Mouse (Mus musculus): ENCODE data around the gene Hdac4.

Gene Hdac4

GRCm38 (mm10) chr1:91935171-91935570, 260.3 kb downstream of the Hdac4 start:
- no peak for ATAC-seq (ENCODE audit: insufficient number of reproducible peaks, low FRiP score, low TSS enrichment)

- no peak for ATAC-seq (ENCODE audit: insufficient number of reproducible peaks, low FRiP score, low TSS enrichment)
These were observed 261.8 kb downstream of the Hdac4 start for GRCm38 (mm10) chr1:91933681-91934080.

- ATAC-seq (ENCODE audit: insufficient number of reproducible peaks, low FRiP score, low TSS enrichment): no peak
These were observed 263.3 kb downstream of the Hdac4 start for GRCm38 (mm10) chr1:91932221-91932620.

GRCm38 (mm10) chr1:91931786-91932185, 263.7 kb downstream of the Hdac4 start:
- ATAC-seq (ENCODE audit: insufficient number of reproducible peaks, low FRiP score, low TSS enrichment): no peak

- no peak for ATAC-seq (ENCODE audit: insufficient number of reproducible peaks, low FRiP score, low TSS enrichment)
These were observed 264.3 kb downstream of the Hdac4 start for GRCm38 (mm10) chr1:91931196-91931595.

GRCm38 (mm10) chr1:91929051-91929450, 266.4 kb downstream of the Hdac4 start:
- no peak for ATAC-seq (ENCODE audit: insufficient number of reproducible peaks, low FRiP score, low TSS enrichment)

GRCm38 (mm10) chr1:91927536-91928315, 267.8 kb downstream of the Hdac4 start:
- no peak for ATAC-seq (ENCODE audit: insufficient number of reproducible peaks, low FRiP score, low TSS enrichment)

- no peak for ATAC-seq (ENCODE audit: insufficient number of reproducible peaks, low FRiP score, low TSS enrichment)
These were observed 271.9 kb downstream of the Hdac4 start for GRCm38 (mm10) chr1:91923567-91923966.

- ATAC-seq (ENCODE audit: insufficient number of reproducible peaks, low FRiP score, low TSS enrichment): no peak
These were observed 273.0 kb downstream of the Hdac4 start for GRCm38 (mm10) chr1:91922235-91923152.

GRCm38 (mm10) chr1:91921702-91922101, 273.8 kb downstream of the Hdac4 start:
- no peak for ATAC-seq (ENCODE audit: insufficient number of reproducible peaks, low FRiP score, low TSS enrichment)

GRCm38 (mm10) chr1:91921279-91921678, 274.2 kb downstream of the Hdac4 start:
- no peak for ATAC-seq (ENCODE audit: insufficient number of reproducible peaks, low FRiP score, low TSS enrichment)

- ATAC-seq (ENCODE audit: insufficient number of reproducible peaks, low FRiP score, low TSS enrichment): no peak
These were observed 275.4 kb downstream of the Hdac4 start for GRCm38 (mm10) chr1:91920038-91920589.

GRCm38 (mm10) chr1:91918257-91918800, 277.2 kb downstream of the Hdac4 start:
- ATAC-seq (ENCODE audit: insufficient number of reproducible peaks, low FRiP score, low TSS enrichment): no peak

- ATAC-seq (ENCODE audit: insufficient number of reproducible peaks, low FRiP score, low TSS enrichment): no peak
These were observed 277.9 kb downstream of the Hdac4 start for GRCm38 (mm10) chr1:91917596-91917995.

GRCm38 (mm10) chr1:91915961-91916360, 279.5 kb downstream of the Hdac4 start:
- ATAC-seq (ENCODE audit: insufficient number of reproducible peaks, low FRiP score, low TSS enrichment): no peak

- no peak for ATAC-seq (ENCODE audit: insufficient number of reproducible peaks, low FRiP score, low TSS enrichment)
These were observed 280.9 kb downstream of the Hdac4 start for GRCm38 (mm10) chr1:91914648-91915047.

- ATAC-seq (ENCODE audit: insufficient number of reproducible peaks, low FRiP score, low TSS enrichment): no peak
These were observed 281.6 kb downstream of the Hdac4 start for GRCm38 (mm10) chr1:91913850-91914249.

GRCm38 (mm10) chr1:91912227-91913119, 283.0 kb downstream of the Hdac4 start:
- no peak for ATAC-seq (ENCODE audit: insufficient number of reproducible peaks, low FRiP score, low TSS enrichment)

GRCm38 (mm10) chr1:91905268-91905667, 290.2 kb downstream of the Hdac4 start:
- no peak for ATAC-seq (ENCODE audit: insufficient number of reproducible peaks, low FRiP score, low TSS enrichment)

Data from cerebellum, adult (tissue).